Mouse (Mus musculus): ENCODE results near the gene Tmem258. TPM values are rescaled to one million over a fixed set of nuclear protein-coding genes. Genes with fewer than 3 reads are reported as not detected.

The Tmem258 gene
- polyA plus RNA-seq, 1 experiment from 2014 or later: 447 TPM

DNA sequence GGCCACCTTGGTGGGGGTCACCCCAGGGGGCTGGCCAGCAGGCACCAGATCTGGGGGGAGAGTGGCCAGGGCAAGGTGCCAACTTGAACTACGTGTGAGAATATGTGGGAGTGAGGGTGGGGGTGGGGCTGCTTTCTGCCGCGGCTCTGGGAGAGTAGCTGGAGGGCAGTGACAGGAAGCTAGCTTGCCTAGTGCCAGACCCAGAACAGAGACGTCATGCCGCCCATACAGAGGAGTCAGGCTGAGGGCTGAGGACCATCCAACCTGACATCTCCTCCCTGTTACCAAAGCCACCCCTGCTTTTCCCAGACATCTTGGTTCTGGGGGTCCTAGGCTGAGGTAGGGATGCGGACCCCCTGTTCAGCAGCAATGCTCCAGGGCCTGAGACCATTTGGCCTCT, 43.4 kb downstream of the Tmem258 start:
- H3K4me2 ChIP-seq: no peak overlapping the region
- no peak overlapping the region; the same call in 1 of the 2 replicates for H3K9ac ChIP-seq
- no peak for ATAC-seq

DNA sequence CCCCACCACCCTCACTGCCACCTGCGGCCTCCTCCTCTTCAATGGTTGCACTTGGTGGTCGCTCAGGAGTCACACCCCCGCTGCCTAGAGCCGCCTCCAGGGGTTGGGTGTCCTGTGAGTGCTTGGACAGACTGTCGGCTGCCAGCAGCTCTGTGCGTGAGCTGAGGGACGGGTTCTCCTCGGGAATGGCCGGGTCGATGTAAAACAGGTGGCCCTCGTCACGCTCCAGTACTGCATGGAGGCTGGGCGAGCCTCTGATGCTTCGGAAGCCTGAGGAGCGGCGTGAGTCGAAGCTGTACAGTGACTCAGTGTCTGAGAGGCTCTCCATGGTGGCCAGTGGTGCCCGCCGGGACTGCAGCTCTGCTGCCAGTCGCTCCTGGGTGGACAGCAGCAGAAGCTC, 44.3 kb downstream of the Tmem258 start:
- ATAC-seq: no peak
- 66% methylated on average over 20 of the region's 20 CpGs for WGBS

More for the DNA sequence above, 43.4 kb downstream of the Tmem258 start:
- no peaks in the 10 kb centered on the region for H3K36me3 ChIP-seq (ENCODE audit: poor library complexity, severe bottlenecking)
- H3K4me3 ChIP-seq: no peak overlapping the region
- H3K9me3 ChIP-seq (replicated peaks): no peaks in the 10 kb centered on the region
- no peaks in the 10 kb centered on the region for H3K4me1 ChIP-seq
- H3K27ac ChIP-seq: no peak overlapping the region
- no peaks in the 10 kb centered on the region for H3K27me3 ChIP-seq
- WGBS: 51% methylated on average over 6 of the region's 6 CpGs

More for the DNA sequence above, 44.3 kb downstream of the Tmem258 start:
- H3K4me3 ChIP-seq: no peak overlapping the region
- H3K4me2 ChIP-seq: no peak overlapping the region
- no peaks in the 10 kb centered on the region for H3K36me3 ChIP-seq (ENCODE audit: poor library complexity, severe bottlenecking)
- no peaks in the 10 kb centered on the region for H3K9me3 ChIP-seq (replicated peaks)
- H3K27me3 ChIP-seq: no peaks in the 10 kb centered on the region
- H3K27ac ChIP-seq: no peak overlapping the region
- H3K4me1 ChIP-seq: no peaks in the 10 kb centered on the region
- no peak overlapping the region for H3K9ac ChIP-seq

Small RNA genes lying within 50 kb of the gene (microRNA-seq; reads per million reads assigned to microRNA genes)
- gene Mir6993: 1.1 reads per million

Other genes with a start within 250 kb of the Tmem258 start
- gene Fth1, start 223.4 kb upstream of the Tmem258 start, polyA plus RNA-seq (2015; fragmentation: Nextera tagmentation; extraction: Ambion mirVana): 1,364 and 1,444 TPM in 2 replicates
- gene Best1, start 202.4 kb upstream of the Tmem258 start, polyA plus RNA-seq (2015; fragmentation: Nextera tagmentation; extraction: Ambion mirVana): 0.76 and 1.2 TPM in 2 replicates
- gene Rab3il1, start 202.3 kb upstream of the Tmem258 start, polyA plus RNA-seq (2015; fragmentation: Nextera tagmentation; extraction: Ambion mirVana): 14.4 and 15.2 TPM in 2 replicates
- gene Fads3, start 162.4 kb upstream of the Tmem258 start, polyA plus RNA-seq (2015; fragmentation: Nextera tagmentation; extraction: Ambion mirVana): 5.8 TPM in 2 replicates
- 134 and 154 TPM in 2 replicates for gene Fads2, start 102.3 kb upstream of the Tmem258 start, polyA plus RNA-seq (2015; fragmentation: Nextera tagmentation; extraction: Ambion mirVana)
- gene Fads1, start 21.1 kb upstream of the Tmem258 start, polyA plus RNA-seq (2015; fragmentation: Nextera tagmentation; extraction: Ambion mirVana): 148 and 172 TPM in 2 replicates
- gene Fen1, start 155 bp downstream of the Tmem258 start, polyA plus RNA-seq (2015; fragmentation: Nextera tagmentation; extraction: Ambion mirVana): 98.8 and 104 TPM in 2 replicates
- 0.22 and 0.31 TPM in 2 replicates for gene Myrf, start 36.7 kb downstream of the Tmem258 start, polyA plus RNA-seq (2015; fragmentation: Nextera tagmentation; extraction: Ambion mirVana)
- 3.2 TPM in 2 replicates for gene Dagla, start 100.9 kb downstream of the Tmem258 start, polyA plus RNA-seq (2015; fragmentation: Nextera tagmentation; extraction: Ambion mirVana)
- 4.4 and 5.0 TPM in 2 replicates for gene Syt7, start 185.1 kb downstream of the Tmem258 start, polyA plus RNA-seq (2015; fragmentation: Nextera tagmentation; extraction: Ambion mirVana)